Mouse (Mus musculus): Measurements from ENCODE around the gene Ten1.

The Ten1 gene

GRCm38 (mm10) chr11:116196866-116197583 is 1.6 kb upstream of the Ten1 start:
- DNase-seq (ENCODE audit: low spot score), result no peak

- DNase-seq (ENCODE audit: low spot score), result no peak
Observed at GRCm38 (mm10) chr11:116197584-116197906, 1.1 kb upstream of the Ten1 start.

- DNase-seq (ENCODE audit: low spot score), result no peak
Observed at GRCm38 (mm10) chr11:116198132-116198531, 523 bp upstream of the Ten1 start.

- no peak for DNase-seq (ENCODE audit: low spot score)
Observed at GRCm38 (mm10) chr11:116201151-116201550, 2.5 kb downstream of the Ten1 start.

GRCm38 (mm10) chr11:116203150-116203549 is 4.5 kb downstream of the Ten1 start:
- DNase-seq (ENCODE audit: low spot score), result no peak

GRCm38 (mm10) chr11:116206678-116207077 is 8.0 kb downstream of the Ten1 start:
- no peak for DNase-seq (ENCODE audit: low spot score)

- DNase-seq (ENCODE audit: low spot score), result no peak
Observed at GRCm38 (mm10) chr11:116208660-116209059, 10.0 kb downstream of the Ten1 start.

- DNase-seq (ENCODE audit: low spot score), result no peak
Observed at GRCm38 (mm10) chr11:116209257-116209656, 10.6 kb downstream of the Ten1 start.

- DNase-seq (ENCODE audit: low spot score), result no peak
Observed at GRCm38 (mm10) chr11:116210696-116211095, 12.0 kb downstream of the Ten1 start.

GRCm38 (mm10) chr11:116212847-116213246 is 14.2 kb downstream of the Ten1 start:
- DNase-seq (ENCODE audit: low spot score), result no peak

- no peak for DNase-seq (ENCODE audit: low spot score)
Observed at GRCm38 (mm10) chr11:116213877-116214510, 15.3 kb downstream of the Ten1 start.

GRCm38 (mm10) chr11:116215181-116215580 is 16.5 kb downstream of the Ten1 start:
- no peak for DNase-seq (ENCODE audit: low spot score)

- no peak for DNase-seq (ENCODE audit: low spot score)
Observed at GRCm38 (mm10) chr11:116215991-116216390, 17.3 kb downstream of the Ten1 start.

GRCm38 (mm10) chr11:116216549-116216948 is 17.9 kb downstream of the Ten1 start:
- no peak for DNase-seq (ENCODE audit: low spot score)

- no peak for DNase-seq (ENCODE audit: low spot score)
Observed at GRCm38 (mm10) chr11:116218263-116218662, 19.6 kb downstream of the Ten1 start.

- peak; percentile 97 for DNase-seq (ENCODE audit: low spot score)
Observed at GRCm38 (mm10) chr11:116218737-116219400, 20.2 kb downstream of the Ten1 start.

- peak; percentile 76 for DNase-seq (ENCODE audit: low spot score)
Observed at GRCm38 (mm10) chr11:116219885-116220284, 21.2 kb downstream of the Ten1 start.

- no peak for DNase-seq (ENCODE audit: low spot score)
Observed at GRCm38 (mm10) chr11:116221931-116222739, 23.5 kb downstream of the Ten1 start.

GRCm38 (mm10) chr11:116222740-116223059 is 24.0 kb downstream of the Ten1 start:
- no peak for DNase-seq (ENCODE audit: low spot score)

- DNase-seq (ENCODE audit: low spot score), result peak; percentile 91
Observed at GRCm38 (mm10) chr11:116226414-116226813, 27.8 kb downstream of the Ten1 start.

GRCm38 (mm10) chr11:116228699-116229098 is 30.0 kb downstream of the Ten1 start:
- DNase-seq (ENCODE audit: low spot score), result peak; percentile 46

GRCm38 (mm10) chr11:116232427-116232826 is 33.8 kb downstream of the Ten1 start:
- no peak for DNase-seq (ENCODE audit: low spot score)

GRCm38 (mm10) chr11:116234901-116235300 is 36.2 kb downstream of the Ten1 start:
- DNase-seq (ENCODE audit: low spot score), result no peak

All from urinary bladder, postnatal 14 days (tissue).